Mouse (Mus musculus) cerebellum, adult (tissue): Measurements from ENCODE around the gene Kmt2d.

Experiments
- ATAC-seq: cut with Nextera tagmentation; 2 replicates; pipeline ENCODE4 v1.9.2; 2017; ENCODE audit warnings: mild to moderate bottlenecking, moderate library complexity, mixed read lengths; ENCODE audit not compliant: insufficient number of reproducible peaks, low FRiP score, low TSS enrichment

The Kmt2d gene

DNA sequence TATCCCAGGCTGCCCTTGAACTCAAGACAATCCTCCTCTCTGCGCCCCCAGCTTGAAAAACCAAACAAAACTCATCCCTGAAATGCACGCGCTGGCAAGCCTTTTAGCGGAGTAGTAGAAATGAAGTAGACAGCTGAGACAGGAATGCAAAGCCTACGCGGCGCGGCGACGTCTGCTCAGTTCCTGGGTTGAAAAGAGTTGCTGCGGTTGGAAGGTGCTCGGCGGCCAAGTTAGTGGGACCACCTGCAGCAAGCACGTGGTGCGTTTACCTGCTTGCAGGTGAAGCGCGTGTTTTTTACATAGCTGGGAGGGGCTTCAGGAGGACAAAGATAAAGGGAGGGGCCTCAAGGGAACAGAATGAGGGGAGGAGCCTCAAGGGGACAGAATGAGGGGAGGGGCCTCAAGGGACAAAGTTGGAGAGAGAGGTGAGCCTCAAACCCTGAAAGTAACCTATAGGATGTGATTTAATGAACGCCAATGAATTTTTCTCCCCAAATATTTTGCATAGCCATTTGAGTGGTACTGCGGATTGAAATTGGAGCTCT, 20.3 kb upstream of the Kmt2d start:
- ATAC-seq, result no peak

DNA sequence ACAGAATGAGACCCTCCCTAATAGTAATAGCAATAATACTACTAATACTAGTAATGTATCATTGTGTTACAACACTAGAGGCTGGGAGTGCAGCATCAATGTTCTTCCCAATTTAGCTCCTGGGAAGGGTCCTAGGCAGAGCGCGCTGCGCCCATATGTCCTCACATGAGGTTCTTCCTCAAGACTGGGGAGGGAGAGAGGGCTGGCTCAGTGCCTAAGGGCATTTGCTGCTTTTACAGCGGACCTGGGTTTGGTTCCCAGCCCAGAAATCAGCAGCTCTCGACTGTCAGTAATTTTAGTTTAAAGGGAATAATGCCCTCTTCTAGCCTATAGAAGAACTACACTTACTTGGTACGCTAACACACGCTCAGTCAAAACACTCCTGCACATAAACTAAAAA, 16.5 kb upstream of the Kmt2d start:
- ATAC-seq, result no peak

DNA sequence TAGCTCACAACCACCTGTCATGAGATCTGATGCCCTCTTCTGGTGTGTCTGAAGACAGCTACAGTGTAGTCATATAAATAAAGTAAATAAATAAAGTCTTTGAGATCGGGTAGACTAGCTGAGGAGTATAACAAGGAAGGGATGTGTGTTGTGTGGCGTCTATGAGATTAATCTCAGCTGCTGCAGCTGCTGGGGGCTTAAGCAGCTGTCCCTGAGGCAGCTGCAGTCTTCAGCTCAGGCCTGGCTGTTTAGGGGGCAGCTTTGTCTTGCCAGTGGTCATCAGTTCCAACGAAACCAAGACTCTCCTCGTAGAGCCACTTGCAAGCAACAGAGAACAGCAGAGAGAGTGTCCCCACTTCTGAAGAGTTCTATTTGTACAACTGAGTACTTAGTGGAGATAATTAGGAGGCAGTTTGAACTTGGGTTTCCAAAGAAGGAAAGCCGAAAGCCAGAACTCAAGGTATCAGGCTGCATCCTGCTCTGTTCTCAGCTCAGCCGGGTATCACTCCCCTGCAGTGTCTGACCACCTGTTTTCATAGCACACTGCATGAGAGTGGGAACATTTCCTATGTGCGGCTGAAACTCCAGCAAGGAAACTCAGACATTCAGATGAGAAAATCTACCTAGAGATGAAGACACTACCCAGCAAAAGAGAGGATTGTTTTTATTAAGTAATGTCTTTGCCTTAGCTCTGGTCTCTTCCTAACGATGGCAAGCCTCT, 15.8 kb upstream of the Kmt2d start:
- ATAC-seq, result no peak

DNA sequence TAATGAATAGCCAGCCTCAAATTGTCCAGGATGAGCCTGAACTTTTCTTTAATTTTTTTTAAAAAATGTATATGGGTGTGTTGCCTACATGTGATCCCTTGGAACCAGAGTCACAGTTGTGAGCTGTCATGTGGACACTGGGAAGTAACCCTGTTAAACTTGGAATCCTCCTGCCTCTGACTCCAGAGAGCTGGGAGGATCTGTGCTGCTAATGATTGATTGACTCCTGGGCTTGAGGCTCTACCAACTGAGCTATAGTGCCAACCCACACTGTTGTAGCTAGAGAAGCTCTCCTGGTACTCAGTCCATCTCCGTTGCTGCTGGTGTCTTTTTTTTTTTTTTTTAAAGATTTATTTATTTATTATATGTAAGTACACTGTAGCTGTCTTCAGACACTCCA, 13.1 kb upstream of the Kmt2d start:
- no peak for ATAC-seq

DNA sequence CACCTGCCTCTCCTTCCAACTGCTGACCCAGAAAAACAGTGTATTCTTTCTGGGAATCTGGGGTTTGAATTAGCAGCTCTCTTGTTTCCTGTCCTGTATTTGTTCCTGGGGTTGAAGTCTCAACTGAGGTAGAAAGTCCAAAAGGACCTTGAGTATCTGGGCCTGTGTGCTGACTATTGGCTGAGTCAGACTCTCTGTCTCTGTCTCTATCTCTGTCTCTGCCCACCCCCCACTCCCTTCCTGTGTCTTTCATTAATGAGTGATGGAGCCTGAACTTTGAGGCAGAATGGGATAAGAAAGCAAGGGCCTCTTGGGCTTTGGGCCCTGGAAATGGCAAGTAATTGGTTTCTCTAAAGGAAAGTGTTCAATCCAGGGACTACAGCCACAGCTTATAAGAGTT, 12.7 kb upstream of the Kmt2d start:
- no peak for ATAC-seq

DNA sequence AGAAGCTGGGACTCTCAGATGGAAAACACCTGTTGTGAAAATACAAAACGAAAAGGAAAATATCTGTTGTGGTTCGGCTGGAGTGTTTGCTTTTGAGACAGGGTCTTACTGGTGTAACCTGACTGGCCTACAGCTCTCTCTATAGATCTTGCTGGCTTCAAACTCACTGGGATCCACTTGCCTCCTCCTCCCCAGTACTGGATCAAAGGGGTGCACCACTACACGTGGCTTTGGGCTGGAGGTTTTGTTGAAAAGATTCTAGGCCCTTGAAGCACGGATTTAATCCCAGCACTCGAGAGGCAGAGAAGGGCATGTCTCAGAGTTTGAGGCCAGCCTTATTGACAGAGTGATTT, 10.6 kb upstream of the Kmt2d start:
- ATAC-seq, result peak; percentile 4; the same call in 1 of the 2 replicates

DNA sequence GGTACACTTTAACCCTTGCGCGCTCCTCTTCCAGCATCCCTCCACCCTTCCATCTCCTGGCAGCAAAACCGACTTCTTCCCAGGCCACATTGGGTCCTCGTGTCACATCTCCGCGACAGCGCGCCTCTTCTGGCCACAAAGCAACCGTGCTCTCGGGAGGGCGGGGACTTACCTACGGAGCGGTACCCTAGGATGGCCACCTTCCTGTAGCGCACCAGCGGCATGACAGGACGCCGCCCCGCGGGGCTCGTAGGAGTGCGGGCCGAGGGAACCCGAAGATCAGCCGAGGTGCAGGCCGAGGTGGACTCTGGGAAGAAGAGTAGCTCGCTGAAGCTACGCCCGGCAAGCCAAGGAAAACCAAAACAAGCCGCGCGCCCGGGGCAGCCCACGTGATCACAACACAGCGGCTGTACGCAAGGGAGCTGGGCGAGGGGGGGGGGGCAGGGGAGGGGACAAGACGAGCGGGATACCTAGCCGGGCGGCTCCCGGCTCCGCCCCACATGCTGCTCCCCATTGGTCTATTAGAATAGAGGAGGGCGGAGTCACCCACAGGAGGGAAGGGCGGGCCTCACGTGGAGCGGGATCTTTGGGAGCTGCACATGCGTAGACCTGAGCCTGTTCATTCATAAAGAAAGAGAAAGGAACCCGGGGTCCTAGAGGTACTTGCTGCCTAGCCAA, 10.1 kb upstream of the Kmt2d start:
- peak; percentile 93 for ATAC-seq

DNA sequence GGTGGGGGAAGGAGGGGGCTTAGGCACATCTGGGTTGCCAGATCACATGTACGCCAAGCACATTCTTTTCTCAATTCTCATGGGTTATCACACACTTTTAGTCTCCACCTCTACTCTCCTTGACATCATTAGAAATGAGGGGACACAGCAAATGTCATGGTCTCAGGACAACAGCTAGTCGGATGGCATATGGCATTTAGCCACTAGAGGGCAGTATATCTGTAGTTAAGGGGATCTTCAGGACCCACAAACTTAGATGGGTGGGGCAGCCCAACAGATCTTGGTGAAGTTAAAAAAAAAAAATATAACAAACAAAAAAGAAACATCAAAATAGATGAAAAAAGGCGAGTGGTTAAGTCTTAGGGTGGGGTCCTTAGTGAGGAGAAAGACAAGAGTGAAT, 6.3 kb upstream of the Kmt2d start:
- no peak for ATAC-seq

DNA sequence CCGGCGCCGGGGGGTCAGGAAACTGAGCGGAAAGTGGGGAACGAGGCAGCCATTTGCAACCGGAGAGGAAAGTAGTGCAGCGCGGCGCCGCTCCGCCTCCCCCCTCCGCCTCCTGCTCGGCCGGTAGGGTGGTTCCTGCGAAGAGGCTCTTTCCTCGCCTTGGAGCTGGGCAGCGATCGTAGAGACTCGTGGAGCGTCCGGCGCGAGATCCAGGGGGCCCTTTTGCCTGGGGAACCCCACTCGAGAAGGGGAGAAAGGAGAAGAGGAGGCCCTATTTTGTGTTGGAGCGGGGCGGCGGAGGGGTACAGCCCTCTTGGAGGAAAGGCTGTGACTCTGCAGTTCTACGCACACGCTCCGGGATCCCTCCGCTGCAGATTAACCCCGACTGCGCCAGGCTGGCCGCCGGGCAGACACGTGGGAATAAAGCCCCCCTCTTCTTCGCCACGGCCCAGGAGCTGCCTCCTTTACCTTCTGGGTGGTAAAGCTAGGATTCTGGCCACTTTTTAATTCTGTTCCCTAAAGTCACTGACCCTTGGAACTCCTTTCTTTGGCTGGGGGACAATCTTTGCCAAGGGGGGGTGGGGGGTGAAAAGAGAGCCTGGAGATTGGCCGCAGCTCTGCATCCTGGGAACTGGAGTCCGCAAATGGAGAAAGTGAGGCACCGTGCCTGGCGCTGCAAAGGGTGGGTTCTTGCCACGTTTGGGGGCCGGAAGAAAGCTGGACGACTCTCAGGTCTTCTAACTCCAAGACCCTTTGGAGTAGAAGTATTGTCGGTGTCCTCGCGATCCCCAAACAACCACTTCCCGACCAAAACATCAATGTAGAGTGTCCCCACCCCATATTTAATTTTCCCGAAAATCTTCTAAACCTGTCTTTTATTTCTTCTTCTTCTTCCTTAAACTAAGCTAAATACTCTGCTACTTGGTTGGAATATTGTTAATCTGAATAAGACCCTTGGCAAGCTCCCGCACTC, 1.2 kb upstream of the Kmt2d start:
- ATAC-seq, result peak; percentile 66

DNA sequence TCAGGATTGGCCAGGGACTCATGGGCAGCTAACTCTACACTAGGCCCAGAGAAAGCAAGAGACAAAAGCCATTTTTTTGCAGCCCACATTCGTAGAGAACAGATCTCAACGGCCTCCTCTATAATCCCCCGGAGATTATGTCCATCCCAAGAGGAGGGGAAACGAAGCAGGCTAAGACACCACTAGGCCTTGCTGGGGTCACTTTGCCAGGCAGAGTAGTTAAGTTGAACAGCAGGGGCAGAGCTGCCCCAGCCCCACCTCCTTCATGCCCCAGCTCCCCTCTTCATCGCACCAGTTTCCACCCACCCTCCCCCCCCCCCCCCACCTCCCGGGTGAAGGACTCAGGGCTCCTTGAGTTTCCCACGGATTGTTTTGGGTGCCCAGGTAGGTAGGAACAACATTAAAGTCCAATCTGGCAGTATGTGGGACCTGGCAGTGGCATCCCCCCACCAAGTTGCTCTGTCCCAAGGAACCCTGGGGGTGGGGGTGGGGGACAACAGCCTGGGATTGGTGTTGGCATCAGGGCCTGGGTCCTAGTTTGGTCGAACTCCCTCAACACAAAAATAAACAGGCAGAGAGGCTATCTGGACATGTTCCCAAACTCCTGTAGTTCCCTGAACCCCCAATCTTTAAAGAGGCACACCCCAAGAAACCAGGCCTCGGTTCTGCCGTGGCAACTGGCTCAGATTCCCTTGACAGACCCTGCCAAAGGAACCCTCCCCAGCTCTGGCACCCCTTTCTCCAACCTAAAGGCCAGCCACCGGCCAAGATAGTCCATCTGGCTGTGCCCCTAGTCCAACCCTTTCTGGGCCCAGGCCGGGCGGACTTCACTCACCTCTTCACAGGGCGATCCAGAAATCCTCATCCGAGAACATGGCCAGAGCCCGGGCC, 580 bp downstream of the Kmt2d start:
- ATAC-seq, result no peak

DNA sequence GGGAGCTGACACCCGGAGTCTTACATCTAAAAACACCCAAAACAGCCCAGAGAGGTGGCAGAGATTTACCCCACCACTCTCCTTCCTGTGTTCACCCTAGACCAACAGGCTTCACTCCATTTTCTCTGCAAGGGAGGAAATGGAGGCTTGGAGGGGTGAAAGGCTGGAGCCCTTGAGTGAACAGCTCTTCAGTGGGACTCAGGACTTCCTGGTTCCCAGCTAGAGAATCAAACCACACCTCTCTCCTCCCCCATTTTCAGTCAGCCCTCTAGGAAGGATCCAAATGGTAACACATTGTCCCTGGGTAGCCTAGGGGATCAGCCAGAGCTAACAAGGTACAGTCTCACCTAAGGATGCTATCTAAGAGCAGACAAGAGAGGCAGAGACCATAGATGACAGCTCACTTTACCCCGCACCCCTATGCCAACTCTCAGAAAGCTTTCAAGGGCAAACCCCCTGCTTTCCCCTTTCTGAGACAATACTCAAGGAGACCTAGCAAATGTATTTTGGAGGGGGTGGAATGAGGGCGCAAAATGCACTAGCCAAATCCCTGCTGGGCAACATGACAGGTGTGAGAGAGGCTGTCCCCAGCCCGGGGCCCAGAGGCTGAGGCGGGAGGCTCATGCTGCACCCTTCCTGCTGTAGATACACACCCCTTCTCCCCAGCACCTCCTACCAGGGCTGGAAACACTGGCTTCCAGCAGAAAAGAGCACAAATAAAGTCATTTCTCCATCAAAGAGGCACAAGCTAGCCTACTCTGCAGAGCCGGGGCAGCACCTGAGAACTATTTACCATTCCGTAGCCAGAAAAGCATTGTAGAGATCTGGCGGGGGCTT, 1.4 kb downstream of the Kmt2d start:
- ATAC-seq, result no peak

DNA sequence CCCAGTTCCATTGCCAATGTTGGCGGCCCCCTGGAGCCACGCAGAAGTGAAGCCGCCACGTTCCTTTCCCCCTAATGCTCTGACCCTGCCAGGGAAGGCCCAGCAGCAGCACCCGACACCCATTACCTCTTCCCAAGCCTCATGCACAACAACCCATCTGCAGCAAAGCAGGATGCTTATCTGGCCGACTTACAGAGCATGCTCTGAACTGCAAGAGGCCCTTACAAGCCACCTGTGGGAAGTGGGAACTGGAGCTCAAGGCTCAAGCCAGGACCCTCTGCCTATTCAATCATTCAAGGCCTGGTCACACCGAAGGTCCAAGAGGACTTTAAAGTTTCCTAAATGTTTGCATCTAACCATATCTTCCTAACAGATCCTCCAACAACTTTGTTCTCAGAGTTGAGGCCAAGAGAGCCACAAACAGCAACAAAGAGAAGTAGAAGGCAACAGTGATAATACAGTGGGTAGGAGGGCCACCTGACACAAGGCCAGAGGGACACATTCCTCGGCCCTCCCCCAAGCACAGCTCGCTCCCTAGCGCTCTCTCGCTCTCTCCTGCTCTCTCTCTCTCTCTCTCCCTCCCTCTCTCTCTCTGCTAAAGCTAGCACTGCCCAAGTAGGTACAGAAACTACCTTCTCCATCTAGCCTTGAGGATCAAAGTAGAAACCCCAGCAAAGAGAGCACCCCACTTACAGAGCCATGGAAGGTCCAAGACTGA, 2.5 kb downstream of the Kmt2d start:
- ATAC-seq, result no peak

DNA sequence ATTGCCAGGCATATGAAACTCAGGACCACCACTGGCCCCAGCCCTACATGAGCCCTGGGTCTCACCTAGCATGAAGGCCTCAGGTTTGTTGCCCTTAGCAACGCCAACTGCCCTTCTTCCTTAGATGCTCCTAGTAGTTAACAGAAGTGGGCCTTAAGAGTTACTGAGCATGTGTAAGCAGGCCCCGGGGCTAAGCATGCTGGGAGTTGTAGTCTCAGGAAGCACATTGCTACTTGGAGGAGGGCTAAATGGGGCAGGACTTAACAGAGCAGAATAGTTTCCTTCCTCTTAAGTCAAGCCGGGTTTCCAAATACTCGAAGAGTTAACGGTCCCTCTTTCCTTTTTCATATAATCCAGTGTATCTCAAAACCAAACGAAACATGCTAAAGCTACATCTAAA, 3.7 kb downstream of the Kmt2d start:
- ATAC-seq, result no peak

DNA sequence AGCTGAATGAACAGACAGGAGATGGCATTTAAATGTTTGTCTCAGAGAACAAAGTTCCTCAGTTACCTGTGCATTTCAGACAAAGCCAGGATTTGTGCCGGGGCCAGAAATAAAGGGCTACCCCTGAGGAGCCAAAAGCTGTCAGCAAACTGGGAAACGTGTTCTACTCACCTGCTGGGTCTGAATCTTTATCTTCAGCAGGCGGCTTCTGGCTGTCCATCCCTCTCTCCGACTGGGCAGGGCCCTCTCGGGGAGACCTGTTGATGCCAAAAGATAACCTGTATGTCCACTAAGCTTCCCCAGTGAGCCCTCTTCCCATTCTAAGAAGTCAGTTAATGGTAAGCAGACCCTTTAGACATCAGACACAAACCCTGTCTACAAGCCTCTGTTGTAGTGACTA, 4.5 kb downstream of the Kmt2d start:
- ATAC-seq, result no peak

DNA sequence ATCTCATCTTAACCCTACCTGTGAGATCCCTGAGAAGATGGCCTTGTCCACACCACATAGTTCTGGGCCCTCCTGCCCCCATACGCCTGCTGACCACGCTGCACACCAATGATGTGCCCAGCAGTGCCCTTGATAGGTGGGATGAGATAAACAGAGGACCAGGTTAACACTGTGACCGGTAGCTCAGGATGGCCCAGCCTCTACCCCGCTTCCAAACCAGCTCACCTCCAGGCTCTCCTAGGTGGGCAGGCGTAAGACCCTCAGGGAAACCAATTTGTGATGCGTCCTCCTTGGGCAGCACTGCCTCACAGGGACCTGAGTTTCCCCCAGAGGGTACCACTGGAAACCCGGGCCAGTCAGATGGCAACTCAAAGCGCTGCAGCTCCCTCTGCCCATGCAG, 5.2 kb downstream of the Kmt2d start:
- no peak for ATAC-seq

DNA sequence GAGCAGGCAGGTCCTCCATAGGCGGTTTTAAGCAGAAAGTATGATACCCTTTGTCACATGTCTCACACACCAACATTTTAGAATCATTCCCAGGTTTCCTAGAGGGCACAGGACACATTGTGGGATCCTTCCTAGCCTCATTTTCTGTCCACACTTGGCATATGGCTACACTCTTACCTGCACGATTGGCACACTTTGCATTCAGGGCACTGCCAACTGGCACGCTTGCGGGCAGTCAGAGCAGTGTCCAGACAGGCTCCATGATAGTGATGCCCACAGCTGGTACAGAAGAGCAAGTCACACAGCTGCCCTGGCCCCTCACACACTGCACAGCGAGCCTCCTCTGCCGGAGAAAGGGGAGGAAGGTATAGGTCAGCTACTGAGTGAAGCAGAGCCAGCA, 6.1 kb downstream of the Kmt2d start:
- ATAC-seq, result no peak

DNA sequence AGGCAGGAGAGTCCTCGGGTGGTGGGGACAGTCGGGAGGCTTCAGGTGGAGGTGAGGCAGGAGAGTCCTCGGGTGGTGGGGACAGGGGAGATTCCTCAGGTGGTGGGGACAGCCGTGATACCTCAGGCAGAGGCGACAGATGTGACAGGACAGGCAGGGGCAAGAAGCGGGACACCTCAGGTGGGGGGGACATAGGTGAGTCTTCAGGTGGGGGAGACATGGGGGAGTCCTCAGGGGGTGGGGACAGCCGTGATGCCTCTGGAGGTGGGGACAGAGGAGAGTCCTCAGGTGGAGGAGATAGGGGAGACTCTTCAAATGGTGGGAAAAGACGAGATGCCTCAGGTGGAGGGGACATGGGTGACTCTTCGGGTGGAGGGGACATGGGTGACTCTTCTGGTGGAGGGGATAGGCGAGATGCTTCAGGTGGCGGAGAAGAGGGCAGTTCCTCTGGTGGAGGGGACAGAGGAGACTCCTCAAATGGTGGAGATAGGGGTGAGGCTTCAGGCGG, 7.5 kb downstream of the Kmt2d start:
- no peak for ATAC-seq

DNA sequence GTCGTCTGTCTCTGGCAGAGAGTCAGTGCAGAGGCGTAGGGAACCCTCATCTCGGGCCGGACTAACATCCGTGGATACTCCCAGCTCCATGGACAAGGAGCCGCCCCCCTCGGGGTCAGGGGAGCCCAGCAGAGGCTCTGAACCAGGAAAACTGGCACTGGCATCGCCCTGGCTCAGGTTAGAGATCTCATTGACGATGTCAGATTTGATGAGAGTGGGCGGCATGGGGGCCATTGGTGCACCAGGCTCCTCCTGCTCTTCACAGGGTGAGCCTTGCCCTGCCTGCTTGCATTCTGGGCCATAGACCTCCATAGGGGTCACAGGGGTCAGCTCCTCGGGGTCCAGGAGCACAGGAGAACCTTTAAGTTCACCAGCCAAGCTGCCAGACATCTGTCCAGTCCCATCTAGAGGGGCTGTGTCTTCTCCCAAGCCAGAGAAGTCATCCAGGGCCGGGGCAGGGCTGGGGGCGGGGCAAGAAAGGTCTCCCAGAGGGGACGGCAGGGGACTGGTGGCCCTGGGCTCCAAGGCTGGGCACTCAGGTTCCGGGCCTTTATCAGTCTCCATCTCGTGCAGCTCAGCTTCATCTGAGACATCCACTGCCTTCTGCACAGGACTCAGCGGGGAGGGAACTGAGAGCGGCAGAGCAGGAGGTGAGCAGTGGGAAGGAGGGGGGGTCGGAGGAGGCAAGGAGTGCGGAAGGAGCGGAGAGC, 9.1 kb downstream of the Kmt2d start:
- ATAC-seq, result no peak
